Mouse (Mus musculus): ENCODE measurements around the gene Cmss1. TPM values are rescaled to one million over a fixed set of nuclear protein-coding genes. Genes with fewer than 3 reads are reported as not detected.
"Not testable (repeated sequence)": the region's sequence is repeated elsewhere in the genome, so short reads cannot be mapped to it uniquely, and the experiment has no call there.

The Cmss1 gene
- total RNA-seq, 2 experiments from 2014 or later: 16.2 to 16.3 TPM

- Histone ChIP-seq H3K4me3 (no peak overlapping the region), H3K27ac (no peak overlapping the region)
- no peak for DNase-seq (ENCODE audit: low spot score in 2 of 2)
- no peak for TF ChIP-seq CTCF (conservative IDR thresholded peaks at IDR 0.05)
Measured at GRCm38 (mm10) chr16:57396249-57396648, 210.4 kb downstream of the Cmss1 start.

GRCm38 (mm10) chr16:57393161-57393560 lies 213.5 kb downstream of the Cmss1 start:
- H3K27ac ChIP-seq: peak overlapping the region; percentile 4; the same call in 1 of the 2 replicates
- no peak for DNase-seq (ENCODE audit: low spot score in 2 of 2)

GRCm38 (mm10) chr16:57392461-57392860 lies 214.2 kb downstream of the Cmss1 start:
- Histone ChIP-seq H3K27ac (no peak overlapping the region), H3K4me3 (no peak overlapping the region)
- TF ChIP-seq CTCF (conservative IDR thresholded peaks at IDR 0.05): no peak
- no peak for DNase-seq (ENCODE audit: low spot score in 2 of 2)

More at GRCm38 (mm10) chr16:57393161-57393560, 213.5 kb downstream of the Cmss1 start:
- TF ChIP-seq CTCF (conservative IDR thresholded peaks at IDR 0.05): no peak
- peak overlapping the region; percentile 28 for H3K4me3 ChIP-seq

GRCm38 (mm10) chr16:57391171-57391570 lies 215.5 kb downstream of the Cmss1 start:
- DNase-seq (ENCODE audit: low spot score in 2 of 2): peak; percentile 54 to 84
- not testable (repeated sequence) for H3K4me3 ChIP-seq, H3K27ac ChIP-seq

- Histone ChIP-seq H3K4me3 (no peak overlapping the region), H3K27ac (peak overlapping the region; percentile 64)
- peak; percentile 68 to 86 for DNase-seq (ENCODE audit: low spot score in 2 of 2)
- TF ChIP-seq CTCF (conservative IDR thresholded peaks at IDR 0.05): no peak
Measured at GRCm38 (mm10) chr16:57389566-57390251, 217.0 kb downstream of the Cmss1 start.

- Histone ChIP-seq H3K4me3 (no peak overlapping the region), H3K27ac (no peak overlapping the region)
- DNase-seq (ENCODE audit: low spot score in 2 of 2): no peak
- TF ChIP-seq CTCF (conservative IDR thresholded peaks at IDR 0.05): no peak
Measured at GRCm38 (mm10) chr16:57384274-57384673, 222.4 kb downstream of the Cmss1 start.

- Histone ChIP-seq H3K27ac (no peak overlapping the region), H3K4me3 (no peak overlapping the region)
- TF ChIP-seq CTCF (conservative IDR thresholded peaks at IDR 0.05): no peak
- no peak for DNase-seq (ENCODE audit: low spot score in 2 of 2)
Measured at GRCm38 (mm10) chr16:57383266-57383971, 223.2 kb downstream of the Cmss1 start.

GRCm38 (mm10) chr16:57378631-57379330 lies 227.9 kb downstream of the Cmss1 start:
- H3K4me3 ChIP-seq: no peak overlapping the region
- TF ChIP-seq CTCF (conservative IDR thresholded peaks at IDR 0.05): no peak
- no peak overlapping the region for H3K27ac ChIP-seq
- DNase-seq (ENCODE audit: low spot score in 2 of 2): no peak

GRCm38 (mm10) chr16:57375248-57375837 lies 231.3 kb downstream of the Cmss1 start:
- H3K27ac ChIP-seq: no peak overlapping the region
- no peak for TF ChIP-seq CTCF (conservative IDR thresholded peaks at IDR 0.05)
- H3K4me3 ChIP-seq: no peak overlapping the region
- DNase-seq (ENCODE audit: low spot score in 2 of 2): no peak

- TF ChIP-seq CTCF (conservative IDR thresholded peaks at IDR 0.05): no peak
- no peak overlapping the region for H3K4me3 ChIP-seq
- no peak overlapping the region for H3K27ac ChIP-seq
- no peak for DNase-seq (ENCODE audit: low spot score in 2 of 2)
Measured at GRCm38 (mm10) chr16:57372156-57372555, 234.5 kb downstream of the Cmss1 start.

- DNase-seq (ENCODE audit: low spot score in 2 of 2): no peak
- no peak overlapping the region for H3K27ac ChIP-seq
- no peak for TF ChIP-seq CTCF (conservative IDR thresholded peaks at IDR 0.05)
- H3K4me3 ChIP-seq: no peak overlapping the region
Measured at GRCm38 (mm10) chr16:57369846-57370496, 236.7 kb downstream of the Cmss1 start.

- TF ChIP-seq CTCF (conservative IDR thresholded peaks at IDR 0.05): no peak
- no peak for DNase-seq (ENCODE audit: low spot score in 2 of 2)
- Histone ChIP-seq H3K27ac (no peak overlapping the region), H3K4me3 (no peak overlapping the region)
Measured at GRCm38 (mm10) chr16:57366941-57367694, 239.5 kb downstream of the Cmss1 start.
